Mouse (Mus musculus): ENCODE data around the gene Saysd1. TPM values are rescaled to one million over a fixed set of nuclear protein-coding genes. Genes with fewer than 3 reads are reported as not detected.

The Saysd1 gene
- total and polyA plus RNA-seq, 3 experiments = 3.2 to 4.4 TPM; not detected in 1

DNA sequence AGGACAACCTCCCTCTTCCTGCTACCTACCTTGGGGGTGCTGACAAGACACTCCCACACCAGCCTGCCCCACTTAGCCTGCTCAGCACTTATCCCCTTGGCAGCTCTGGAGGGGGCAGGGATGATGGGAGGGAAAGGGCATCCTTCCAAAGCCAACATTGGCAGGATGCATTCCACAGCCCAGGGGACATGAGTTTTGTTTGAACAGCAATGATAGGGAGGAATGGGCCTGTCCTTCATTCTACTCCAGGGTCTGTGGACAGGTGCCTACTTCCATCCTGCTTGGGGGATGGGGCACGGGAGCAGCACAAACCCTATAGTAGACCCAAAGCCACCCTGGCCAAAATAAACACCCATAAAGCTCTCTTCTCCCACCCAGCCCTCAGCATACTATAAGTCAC lies 27.1 kb upstream of the Saysd1 start:
- no peaks in the 10 kb centered on the region for H3K4me1 ChIP-seq (ENCODE audit: control insufficient read depth in 1 of 2, insufficient read depth in 2 of 2, low read length in 2 of 2)
- TF ChIP-seq CTCF (IDR thresholded peaks at IDR 0.05 in 2 of 3, conservative IDR thresholded peaks at IDR 0.05 in 1 of 3; ENCODE audit: control insufficient read depth in 1 of 3, insufficient read depth in 1 of 3, low read depth in 2 of 3, low read length in 3 of 3, poor library complexity in 1 of 3, severe bottlenecking in 1 of 3) (no peak), MYC (IDR thresholded peaks at IDR 0.05; ENCODE audit: low read depth, low read length) (no peak)
- DNase-seq (ENCODE audit: low read depth, low spot score) = no peak
- no peaks in the 10 kb centered on the region for H3K36me3 ChIP-seq (ENCODE audit: control insufficient read depth in 1 of 2, insufficient read depth in 2 of 2, low read length in 2 of 2)
- no peak overlapping the region for H3K4me3 ChIP-seq (ENCODE audit: control insufficient read depth in 1 of 2, insufficient read depth in 1 of 2, low read depth in 2 of 2, low read length in 2 of 2)
- H3K79me2 ChIP-seq (ENCODE audit: control insufficient read depth, insufficient read depth, low read length, poor library complexity) = 0 out of 2 replicates have a peak, but pooled peaks cover 2% of the 10 kb centered on the region
- H3K27me3 ChIP-seq (ENCODE audit: control insufficient read depth in 1 of 2, insufficient read depth in 2 of 2, low read length in 2 of 2) = no peaks in the 10 kb centered on the region
- no peak overlapping the region for H3K27ac ChIP-seq (ENCODE audit: control insufficient read depth, low read depth, low read length)
- no peak overlapping the region for H3K9ac ChIP-seq (ENCODE audit: control insufficient read depth, low read depth, low read length, poor library complexity, severe bottlenecking)
- no peaks in the 10 kb centered on the region for H3K9me3 ChIP-seq (replicated peaks; ENCODE audit: insufficient read depth, low read length)

GRCm38 (mm10) chr14:20164438-20164837 lies 26.1 kb upstream of the Saysd1 start:
- no peaks in the 10 kb centered on the region for H3K27me3 ChIP-seq (ENCODE audit: control insufficient read depth in 1 of 2, insufficient read depth in 2 of 2, low read length in 2 of 2)
- no peaks in the 10 kb centered on the region for H3K9me3 ChIP-seq (replicated peaks; ENCODE audit: insufficient read depth, low read length)
- no peaks in the 10 kb centered on the region for H3K4me1 ChIP-seq (ENCODE audit: control insufficient read depth in 1 of 2, insufficient read depth in 2 of 2, low read length in 2 of 2)
- 0 out of 2 replicates have a peak, but pooled peaks cover 2% of the 10 kb centered on the region for H3K79me2 ChIP-seq (ENCODE audit: control insufficient read depth, insufficient read depth, low read length, poor library complexity)
- no peak overlapping the region for H3K9ac ChIP-seq (ENCODE audit: control insufficient read depth, low read depth, low read length, poor library complexity, severe bottlenecking)
- TF ChIP-seq CHD1 (IDR thresholded peaks at IDR 0.05; ENCODE audit: low read depth, low read length) (no peak), MEF2A (IDR thresholded peaks at IDR 0.05; ENCODE audit: extremely low read depth, insufficient replicate concordance, low read depth, low read length, poor library complexity, severe bottlenecking) (no peak), POLR2AphosphoS2 (IDR thresholded peaks at IDR 0.05; ENCODE audit: low read length) (no peak), UBTF (IDR thresholded peaks at IDR 0.05; ENCODE audit: borderline replicate concordance, insufficient read depth, low read depth, low read length) (no peak), JUND (IDR thresholded peaks at IDR 0.05; ENCODE audit: low read depth, low read length) (no peak), TBP (IDR thresholded peaks at IDR 0.05; ENCODE audit: low read depth, low read length) (no peak), TAL1 (IDR thresholded peaks at IDR 0.05; ENCODE audit: low read length) (no peak)
- no peak for DNase-seq (ENCODE audit: low read depth, low spot score)
- H3K4me3 ChIP-seq (ENCODE audit: control insufficient read depth in 1 of 2, insufficient read depth in 1 of 2, low read depth in 2 of 2, low read length in 2 of 2) = no peak overlapping the region
- H3K36me3 ChIP-seq (ENCODE audit: control insufficient read depth in 1 of 2, insufficient read depth in 2 of 2, low read length in 2 of 2) = no peaks in the 10 kb centered on the region
- no peak overlapping the region for H3K27ac ChIP-seq (ENCODE audit: control insufficient read depth, low read depth, low read length)

GRCm38 (mm10) chr14:20162686-20163085 lies 24.4 kb upstream of the Saysd1 start:
- Histone ChIP-seq H3K79me2 (ENCODE audit: control insufficient read depth, insufficient read depth, low read length, poor library complexity) (0 out of 2 replicates have a peak, but pooled peaks cover 2% of the 10 kb centered on the region), H3K36me3 (ENCODE audit: control insufficient read depth in 1 of 2, insufficient read depth in 2 of 2, low read length in 2 of 2) (no peaks in the 10 kb centered on the region), H3K9me3 (replicated peaks; ENCODE audit: insufficient read depth, low read length) (no peaks in the 10 kb centered on the region), H3K4me1 (ENCODE audit: control insufficient read depth in 1 of 2, insufficient read depth in 2 of 2, low read length in 2 of 2) (no peaks in the 10 kb centered on the region), H3K9ac (ENCODE audit: control insufficient read depth, low read depth, low read length, poor library complexity, severe bottlenecking) (no peak overlapping the region), H3K27me3 (ENCODE audit: control insufficient read depth in 1 of 2, insufficient read depth in 2 of 2, low read length in 2 of 2) (no peaks in the 10 kb centered on the region), H3K4me3 (ENCODE audit: control insufficient read depth in 1 of 2, insufficient read depth in 1 of 2, low read depth in 2 of 2, low read length in 2 of 2) (no peak overlapping the region), H3K27ac (ENCODE audit: control insufficient read depth, low read depth, low read length) (no peak overlapping the region)
- TF ChIP-seq MXI1 (IDR thresholded peaks at IDR 0.05; ENCODE audit: low read depth, low read length) = no peak
- TF ChIP-seq MAX (IDR thresholded peaks at IDR 0.05; ENCODE audit: low read length) = no peak
- no peak for TF ChIP-seq USF1 (IDR thresholded peaks at IDR 0.05; ENCODE audit: low read depth, low read length)
- no peak for TF ChIP-seq GABPA (IDR thresholded peaks at IDR 0.05; ENCODE audit: low read depth, low read length)
- TF ChIP-seq BHLHE40 (IDR thresholded peaks at IDR 0.05; ENCODE audit: borderline replicate concordance, low read depth, low read length) = no peak
- TF ChIP-seq UBTF (IDR thresholded peaks at IDR 0.05; ENCODE audit: borderline replicate concordance, insufficient read depth, low read depth, low read length) = no peak
- no peak for TF ChIP-seq POLR2A (IDR thresholded peaks at IDR 0.05; ENCODE audit: control insufficient read depth in 1 of 2, insufficient read depth in 1 of 2, low read depth in 1 of 2, low read length in 2 of 2, poor library complexity in 1 of 2)
- no peak for TF ChIP-seq RAD21 (IDR thresholded peaks at IDR 0.05; ENCODE audit: low read depth, low read length)
- no peak for TF ChIP-seq CHD1 (IDR thresholded peaks at IDR 0.05; ENCODE audit: low read depth, low read length)
- DNase-seq (ENCODE audit: low read depth, low spot score) = no peak

All from MEL (cell line).